Mouse (Mus musculus): ENCODE measurements at regions not wholly inside any gene's neighbourhood (a gene's known extent, or its start where the extent isn't known, plus 50 kb on each side); places are given as distances from the start of the nearest gene placed in this dataset.
A peak's percentile ranks its signal among the peaks of the same experiment; 100 is the strongest.

GRCm38 (mm10) chr10:95085688-95086268, 141.1 kb upstream of the Plxnc1 start:
- no peak for DNase-seq

- peak; percentile 18 to 22 for DNase-seq
Observed at GRCm38 (mm10) chr10:95083341-95084148, 138.9 kb upstream of the Plxnc1 start.

DNA sequence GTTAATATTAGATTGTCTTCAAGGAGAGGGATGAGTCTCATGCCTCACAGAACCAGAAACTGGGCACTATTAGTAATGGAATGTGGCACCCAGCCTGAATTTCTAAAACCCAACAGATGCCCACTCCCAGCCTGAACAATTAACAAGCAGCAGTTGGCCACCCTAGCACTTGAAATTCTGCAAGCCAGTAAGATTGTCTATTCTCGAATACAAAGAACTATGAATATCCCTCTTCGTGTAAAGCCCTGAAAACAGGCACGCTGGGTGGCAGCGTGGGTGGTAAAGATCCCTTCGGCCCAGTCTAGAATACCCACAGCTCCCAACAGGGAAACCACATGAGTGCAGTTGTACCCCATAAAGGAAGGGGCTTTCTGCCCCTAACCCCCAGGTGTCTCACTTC, 138.0 kb upstream of the Plxnc1 start:
- peak; percentile 22 for DNase-seq

- DNase-seq: no peak
Observed at GRCm38 (mm10) chr10:95079979-95080378, 135.3 kb upstream of the Plxnc1 start.

DNA sequence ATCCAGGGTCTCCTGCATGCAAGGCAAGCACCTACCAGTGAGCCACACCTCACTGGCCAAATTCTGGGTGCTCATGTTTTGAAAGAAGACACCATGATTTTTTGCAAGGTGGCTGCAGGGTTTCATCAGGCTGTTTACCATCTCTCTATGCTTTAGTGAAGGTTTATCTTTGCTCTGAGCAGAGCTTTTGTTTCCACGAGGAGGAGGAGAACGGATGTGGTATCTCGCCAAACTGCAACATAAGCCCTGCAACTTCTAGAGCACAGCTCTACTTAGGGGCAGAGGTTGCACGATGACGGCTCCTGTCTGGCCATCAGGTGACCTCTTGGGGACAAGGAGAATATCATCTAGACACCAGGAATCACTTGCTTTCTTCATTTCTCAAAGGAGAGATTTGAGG, 131.8 kb upstream of the Plxnc1 start:
- DNase-seq: no peak

GRCm38 (mm10) chr10:95075897-95076296, 131.3 kb upstream of the Plxnc1 start:
- no peak for DNase-seq

GRCm38 (mm10) chr10:95074959-95075590, 130.4 kb upstream of the Plxnc1 start:
- DNase-seq: no peak

- DNase-seq: no peak
Observed at GRCm38 (mm10) chr10:95074381-95074780, 129.7 kb upstream of the Plxnc1 start.

- DNase-seq: no peak
Observed at GRCm38 (mm10) chr10:95067971-95068370, 123.3 kb upstream of the Plxnc1 start.

- DNase-seq: no peak
Observed at GRCm38 (mm10) chr10:95066774-95067173, 122.1 kb upstream of the Plxnc1 start.

DNA sequence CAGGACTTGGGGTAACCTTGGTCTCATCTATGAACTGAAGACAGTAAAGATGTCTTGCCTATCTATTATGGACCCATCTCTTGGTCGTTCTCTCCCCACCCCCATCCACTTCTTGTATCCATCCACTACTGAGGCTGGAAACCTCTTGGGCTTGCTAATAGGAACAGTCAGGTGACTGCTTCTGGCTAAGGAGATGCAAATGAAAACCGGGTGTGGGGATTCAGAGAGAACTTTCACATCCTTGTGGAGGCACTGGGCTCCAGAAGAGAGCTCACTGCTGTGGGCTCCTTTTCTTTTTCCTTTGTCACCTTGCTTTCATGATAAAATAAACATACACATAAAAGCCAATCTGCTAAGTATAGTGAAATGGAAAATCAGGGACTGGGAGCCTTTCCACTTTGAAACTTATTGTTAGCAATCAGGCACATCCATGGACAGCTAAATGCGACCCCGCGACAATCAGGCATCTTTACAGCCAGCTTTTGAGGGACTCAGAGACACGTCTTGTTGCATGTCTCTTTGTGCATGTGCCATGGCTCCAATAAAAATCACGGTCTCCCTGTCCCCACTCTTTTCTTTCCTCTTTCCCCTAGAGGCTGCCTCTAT, 115.0 kb upstream of the Plxnc1 start:
- DNase-seq: no peak

DNA sequence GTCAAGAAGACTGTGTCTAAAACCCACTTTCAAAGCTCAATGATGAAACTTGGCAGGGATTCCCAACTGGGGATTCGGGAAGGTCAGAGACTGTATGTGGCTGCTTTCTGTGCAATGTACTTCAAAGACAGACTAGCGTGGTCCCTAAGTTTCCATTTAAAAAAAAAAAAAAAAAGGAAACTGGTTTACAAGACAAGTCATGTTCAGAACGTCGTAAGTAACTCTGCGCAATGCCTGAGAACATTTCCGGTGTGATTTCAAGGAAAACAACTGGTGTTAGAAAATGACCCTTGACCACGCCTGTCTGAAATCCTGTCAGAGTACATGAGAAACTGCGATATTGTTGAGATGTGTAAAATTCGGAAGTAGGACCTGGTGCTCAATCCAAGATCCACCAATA, 114.4 kb upstream of the Plxnc1 start:
- DNase-seq: no peak

- DNase-seq: no peak
Observed at GRCm38 (mm10) chr10:95057051-95057714, 112.5 kb upstream of the Plxnc1 start.

- no peak for DNase-seq
Observed at GRCm38 (mm10) chr10:95056541-95056940, 111.9 kb upstream of the Plxnc1 start.

DNA sequence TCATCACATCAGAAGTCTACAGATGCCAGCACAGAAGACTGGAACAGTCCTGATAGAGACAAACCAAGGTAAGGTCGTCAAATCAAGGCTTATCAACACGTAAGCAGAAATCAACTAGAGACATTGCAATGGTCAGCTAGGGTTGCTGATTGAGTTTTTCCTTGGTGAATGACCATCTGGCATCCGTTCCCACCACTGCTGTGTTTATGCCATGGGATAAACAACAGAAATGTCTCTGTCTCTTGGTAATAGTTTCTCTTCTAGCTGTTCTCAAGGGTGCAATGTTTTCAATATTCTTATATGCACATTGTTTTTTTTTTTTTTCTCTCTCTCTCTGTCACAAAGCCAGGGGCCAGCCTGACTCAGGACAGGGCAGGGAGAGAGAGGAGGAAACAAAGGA, 110.2 kb upstream of the Plxnc1 start:
- DNase-seq: no peak

GRCm38 (mm10) chr10:95048790-95049189, 104.2 kb upstream of the Plxnc1 start:
- no peak for DNase-seq

- no peak for DNase-seq
Observed at GRCm38 (mm10) chr10:95043978-95044377, 99.3 kb upstream of the Plxnc1 start.

DNA sequence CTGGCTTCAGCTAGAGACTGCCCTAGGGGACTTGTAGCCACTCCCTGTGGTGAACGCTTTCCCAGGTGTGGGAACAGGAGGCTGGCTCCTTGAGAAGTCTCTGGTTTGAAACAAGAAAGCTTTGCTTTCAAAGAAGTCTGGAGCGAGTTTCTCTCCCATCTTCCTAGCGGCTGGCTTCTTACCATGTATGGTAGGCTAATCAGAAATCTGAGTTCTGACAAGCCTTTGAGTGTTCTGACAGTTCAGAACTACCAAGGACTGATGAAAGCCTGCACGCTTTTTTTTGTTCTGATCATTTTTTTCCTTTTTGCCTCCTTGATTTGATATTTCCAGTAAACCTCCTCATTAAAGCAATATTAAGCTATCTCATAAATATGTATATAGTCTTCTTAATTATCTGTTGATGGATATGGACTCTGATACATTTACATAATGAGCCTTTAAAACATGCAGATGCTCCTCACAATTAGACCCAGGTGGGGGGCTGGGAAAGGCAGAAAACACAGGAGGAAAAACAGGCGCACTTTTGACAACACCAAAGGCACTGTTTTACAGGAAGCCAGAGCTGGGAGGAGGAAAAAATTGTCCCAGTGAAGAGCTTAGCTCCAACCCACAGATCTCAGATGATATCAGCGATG, 95.7 kb upstream of the Plxnc1 start:
- DNase-seq: no peak

DNA sequence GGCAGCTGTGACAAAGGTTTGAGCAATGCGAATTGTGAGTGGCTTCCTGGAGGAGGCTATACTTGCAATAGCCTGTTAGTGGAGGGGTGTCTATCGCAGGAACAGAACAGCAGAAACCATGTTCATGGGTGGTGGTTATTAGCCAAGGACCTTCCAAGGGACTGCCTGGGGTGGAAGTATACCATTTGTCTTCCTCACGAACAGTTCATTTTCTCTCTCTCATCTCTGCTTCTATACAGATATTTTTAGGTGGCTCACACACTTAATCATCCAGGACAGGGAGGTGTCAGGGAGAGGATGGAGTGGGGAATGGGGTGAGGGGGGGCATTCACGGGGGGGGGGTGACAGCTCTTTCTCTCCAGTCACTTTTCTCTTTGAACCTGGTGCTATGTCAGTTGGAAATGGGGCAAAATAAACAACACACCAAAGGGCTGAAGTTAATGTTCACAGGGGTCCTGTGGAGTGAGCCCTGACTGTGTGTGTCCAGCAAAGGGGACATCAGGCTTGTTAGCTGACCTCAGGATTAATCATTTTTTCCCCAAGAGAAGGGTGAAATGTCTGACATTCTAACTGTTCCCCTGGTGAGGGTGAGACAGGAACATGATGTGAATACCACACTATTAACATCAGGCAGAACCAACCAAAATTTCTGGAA, 91.5 kb upstream of the Plxnc1 start:
- DNase-seq: no peak

GRCm38 (mm10) chr10:95035371-95035770, 90.7 kb upstream of the Plxnc1 start:
- DNase-seq: no peak

DNA sequence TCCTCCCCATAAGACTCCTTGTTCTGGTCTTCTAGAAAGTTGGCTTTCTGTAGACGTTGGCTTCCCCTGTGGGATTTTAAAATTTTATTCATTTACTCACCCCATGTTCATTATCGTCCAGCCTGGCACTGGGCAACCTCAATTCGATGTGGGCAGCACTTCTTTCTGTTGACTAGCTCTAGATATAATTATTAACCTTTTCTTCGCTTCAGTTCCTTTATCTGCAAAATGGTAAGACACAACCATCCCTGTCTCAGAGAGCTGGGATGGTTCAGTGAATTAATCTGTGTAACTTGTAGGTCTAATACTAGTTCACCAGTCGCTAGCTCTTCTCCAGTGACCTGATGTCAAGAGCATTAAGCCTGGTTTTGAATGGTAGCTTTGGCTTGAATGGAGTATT, 89.9 kb upstream of the Plxnc1 start:
- no peak for DNase-seq
